Mouse (Mus musculus): ENCODE data around the gene Rnf25. TPM values are rescaled to one million over a fixed set of nuclear protein-coding genes. Genes with fewer than 3 reads are reported as not detected.

Rnf25 gene
- total RNA-seq (2023), result 10 to 100 TPM; 65.3 to 66.4 TPM

GRCm38 (mm10) chr1:74601267-74601962 lies at the start of gene Rnf25, which contains the start of gene Stk36:
TSS of gene Rnf25 (minus strand) at chr1:74601397.
TSS of gene Stk36 (plus strand) at chr1:74601445.

GRCm38 (mm10) chr1:74587773-74588445 lies 13.3 kb downstream of the Rnf25 start, which contains the start of the genes Zfp142 and Bcs1l:
TSS of gene Zfp142 (minus strand) at chr1:74588246.
TSS of gene Bcs1l (plus strand) at chr1:74588289.

GRCm38 (mm10) chr1:74544184-74544583 lies 57.0 kb downstream of the Rnf25 start, which contains the start of gene Usp37:
TSS of gene Usp37 (minus strand) at chr1:74544284.

Other genes starting within 250 kb of the Rnf25 start
- gene Catip, start 239.3 kb downstream of the Rnf25 start, total RNA-seq (2023), result not detected
- 1 to 10 TPM in 1 of 2 experiments, under 1 TPM in 1; 0.24 to 3.8 TPM for gene Slc11a1, start 226.2 kb downstream of the Rnf25 start, total RNA-seq (2023)
- 100 to 1,000 TPM; 115 to 120 TPM for gene Ctdsp1, start 209.9 kb downstream of the Rnf25 start, total RNA-seq (2023)
- gene Vil1, start 192.0 kb downstream of the Rnf25 start, total RNA-seq (2023), result not detected
- gene Cnot9, start 95.3 kb downstream of the Rnf25 start, total RNA-seq (2023), result 10 to 100 TPM; 28.8 to 31.2 TPM
- gene Plcd4, start 58.5 kb downstream of the Rnf25 start, total RNA-seq (2023), result under 1 TPM; 0.29 to 0.80 TPM
- gene Usp37, start 57.1 kb downstream of the Rnf25 start, total RNA-seq (2023), result 10 to 100 TPM; 27.2 to 37.4 TPM
- gene Zfp142, start 13.2 kb downstream of the Rnf25 start, total RNA-seq (2023), result 10 to 100 TPM; 44.8 to 46.3 TPM
- 10 to 100 TPM in 1 of 2 experiments, 1 to 10 TPM in 1; 9.2 to 12.7 TPM for gene Bcs1l, start 13.1 kb downstream of the Rnf25 start, total RNA-seq (2023)
- under 1 TPM in 1 of 2 experiments, not detected in 1; 0.75 TPM for gene Stk36, start within 50 bp of the Rnf25 start, total RNA-seq (2023)
- 10 to 100 TPM; 47.2 to 51.5 TPM for gene Ttll4, start 60.3 kb upstream of the Rnf25 start, total RNA-seq (2023)
- 10 to 100 TPM; 16.2 to 18.0 TPM for gene Cyp27a1, start 112.2 kb upstream of the Rnf25 start, total RNA-seq (2023)
- not detected for gene Prkag3, start 147.8 kb upstream of the Rnf25 start, total RNA-seq (2023)
- not detected for gene Wnt6, start 170.5 kb upstream of the Rnf25 start, total RNA-seq (2023)
- gene Wnt10a, start 190.1 kb upstream of the Rnf25 start, total RNA-seq (2023), result 1 to 10 TPM; 2.2 to 3.0 TPM